Comparison of ENCODE assay signal across 8 mouse cellular contexts in the genomic region with DNA sequence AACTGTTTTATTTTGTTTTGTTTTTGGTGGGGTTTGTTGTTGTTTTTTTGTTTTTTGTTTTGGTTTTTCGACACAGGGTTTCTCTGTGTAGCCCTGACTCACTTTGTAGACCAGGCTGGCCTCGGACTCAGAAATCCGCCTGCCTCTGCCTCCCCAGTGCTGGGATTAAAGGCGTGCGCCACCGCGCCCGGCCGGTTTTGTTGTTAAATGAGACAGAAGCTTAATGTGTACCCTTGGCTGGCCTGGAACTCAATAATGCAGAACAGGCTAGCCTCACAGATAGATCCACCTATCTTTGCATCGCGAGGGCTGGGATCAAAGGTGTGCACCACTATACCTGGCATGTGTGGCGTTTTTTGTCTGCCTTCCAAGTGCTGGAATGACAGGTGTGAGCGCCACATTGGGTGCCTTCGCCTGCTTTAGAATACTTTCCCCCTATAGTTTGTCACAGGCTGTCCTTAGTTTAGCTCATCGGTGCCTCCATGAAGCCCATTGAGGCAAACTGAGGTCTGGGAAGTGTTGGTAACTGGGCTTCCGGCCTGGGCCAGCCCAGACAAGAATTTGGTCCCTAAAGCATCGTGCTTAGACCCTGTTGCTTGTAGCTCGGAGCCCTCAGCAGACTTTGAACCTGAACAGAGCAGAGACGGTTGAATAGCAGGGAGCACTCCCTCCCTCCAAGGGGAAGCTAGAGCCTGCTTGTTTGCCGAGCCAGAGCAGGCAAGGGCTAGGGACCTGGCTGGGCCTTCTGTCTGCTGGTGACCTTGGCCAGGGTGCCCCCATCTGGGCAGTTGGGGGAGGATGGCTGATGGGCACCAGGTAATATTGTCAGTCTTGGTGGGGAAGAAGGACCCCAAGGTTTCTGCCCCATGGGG. TPM values are rescaled to one million over a fixed set of nuclear protein-coding genes. Genes with fewer than 3 reads are reported as not detected.
DNase-seq lines count a peak whose midpoint lies in the region; ATAC-seq lines count a peak whose summit lies in the region.

No protein-coding gene starts in this region.

- H3K27me3 ChIP-seq in lung, embryonic 16.5 days (ENCODE audit: control insufficient read depth, insufficient read depth, low read depth, low read length): no peaks in the 10 kb centered on the region
- peaks cover 13% of the 10 kb centered on the region for H3K27me3 ChIP-seq in forebrain, embryonic 13.5 days
- H3K27me3 ChIP-seq in neural tube, embryonic 12.5 days (replicated peaks): peaks cover 8% of the 10 kb centered on the region; the same call in 1 of the 2 replicates

- WGBS in lung, embryonic 16.5 days: 30% methylated on average over 20 of the region's 20 CpGs
- WGBS in forebrain, embryonic 13.5 days: 42% methylated on average over 20 of the region's 20 CpGs
- 45% methylated on average over 20 of the region's 20 CpGs for WGBS in neural tube, embryonic 12.5 days

- peak overlapping the region; percentile 61 for H3K4me2 ChIP-seq in lung, embryonic 16.5 days (ENCODE audit: low read depth, low read length)
- H3K4me2 ChIP-seq in forebrain, embryonic 13.5 days: peak overlapping the region; percentile 68
- H3K4me2 ChIP-seq in neural tube, embryonic 12.5 days (replicated peaks): peak overlapping the region; percentile 67

- no peak for DNase-seq in lung, postnatal 10 days
- peak; percentile 55 for DNase-seq in kidney, postnatal 10 days
- no peak for DNase-seq in left cerebral cortex, postnatal 36 days (ENCODE audit: low spot score in 2 of 2)
- no peak for DNase-seq in spleen, postnatal 4 days (ENCODE audit: low spot score in 2 of 2)
- no peak for DNase-seq in adrenal gland, postnatal 4 days (ENCODE audit: low spot score in 2 of 2)

- ATAC-seq in lung, embryonic 16.5 days (ENCODE audit: low read depth): no peak
- ATAC-seq in forebrain, embryonic 13.5 days: no peak
- no peak for ATAC-seq in neural tube, embryonic 12.5 days (ENCODE audit: low FRiP score, low read depth)

- peak overlapping the region; percentile 87 for H3K9ac ChIP-seq in lung, embryonic 16.5 days (ENCODE audit: low read length)
- peak overlapping the region; percentile 85 for H3K9ac ChIP-seq in forebrain, embryonic 13.5 days
- H3K9ac ChIP-seq in neural tube, embryonic 12.5 days: peak overlapping the region; percentile 88

- H3K9me3 ChIP-seq in lung, embryonic 16.5 days (ENCODE audit: control insufficient read depth, low read length): no peaks in the 10 kb centered on the region
- H3K9me3 ChIP-seq in forebrain, embryonic 13.5 days (replicated peaks): no peaks in the 10 kb centered on the region
- H3K9me3 ChIP-seq in neural tube, embryonic 12.5 days: no peaks in the 10 kb centered on the region

- peaks cover 14% of the 10 kb centered on the region for H3K36me3 ChIP-seq in lung, embryonic 16.5 days (ENCODE audit: control insufficient read depth, insufficient read depth, low read length)
- H3K36me3 ChIP-seq in forebrain, embryonic 13.5 days (ENCODE audit: poor library complexity, severe bottlenecking): peaks cover 38% of the 10 kb centered on the region
- H3K36me3 ChIP-seq in neural tube, embryonic 12.5 days: peaks cover 37% of the 10 kb centered on the region

- H3K4me3 ChIP-seq in lung, embryonic 16.5 days (ENCODE audit: low read length): peak overlapping the region; percentile 88
- H3K4me3 ChIP-seq in forebrain, embryonic 13.5 days: peak overlapping the region; percentile 84
- H3K4me3 ChIP-seq in neural tube, embryonic 12.5 days: peak overlapping the region; percentile 89

- intact Hi-C loops in left cerebral cortex, postnatal 36 days (cut with DNase I): loop anchor here (10.0 kb wide), 1 partner anchor 55 kb away; no protein-coding TSS in a partner anchor

- H3K4me1 ChIP-seq in lung, embryonic 16.5 days (replicated peaks; ENCODE audit: control insufficient read depth, insufficient read depth, low read length): peaks cover 21% of the 10 kb centered on the region
- peaks cover 45% of the 10 kb centered on the region for H3K4me1 ChIP-seq in forebrain, embryonic 13.5 days
- H3K4me1 ChIP-seq in neural tube, embryonic 12.5 days: peaks cover 36% of the 10 kb centered on the region

- no peak overlapping the region for H3K27ac ChIP-seq in lung, embryonic 16.5 days (ENCODE audit: low read length)
- no peak overlapping the region for H3K27ac ChIP-seq in forebrain, embryonic 13.5 days
- no peak overlapping the region for H3K27ac ChIP-seq in neural tube, embryonic 12.5 days

RNA-seq across cellular contexts. Expression of gene Pheta1, which starts 0.9 kb away (rescaled TPM):
- 23.0 and 23.2 TPM in 2 replicates for polyA plus RNA-seq in lung, embryonic 16.5 days (2015; fragmentation: Nextera tagmentation; extraction: Ambion mirVana)
- 46.8 and 50.7 TPM in 2 replicates for polyA plus RNA-seq in forebrain, embryonic 13.5 days (2015; fragmentation: Nextera tagmentation; extraction: Ambion mirVana)
- polyA plus RNA-seq in neural tube, embryonic 12.5 days (2016; fragmentation: Nextera tagmentation; extraction: Ambion mirVana): 47.1 and 49.8 TPM in 2 replicates
- total RNA-seq in left cerebral cortex, postnatal 36 days (2021): 10 to 100 TPM in 1 of 2 experiments, 1 to 10 TPM in 1; 9.1 to 11.4 TPM
- 10 to 100 TPM; 12.8 to 13.6 TPM for total RNA-seq in adrenal gland, postnatal 4 days (2021)

RNA-seq across cellular contexts. Expression of gene Sh2b3, which starts 12.3 kb away (rescaled TPM):
- polyA plus RNA-seq in lung, embryonic 16.5 days (2015; fragmentation: Nextera tagmentation; extraction: Ambion mirVana): 15.9 and 16.9 TPM in 2 replicates
- 4.7 and 4.8 TPM in 2 replicates for polyA plus RNA-seq in forebrain, embryonic 13.5 days (2015; fragmentation: Nextera tagmentation; extraction: Ambion mirVana)
- 11.3 and 12.9 TPM in 2 replicates for polyA plus RNA-seq in neural tube, embryonic 12.5 days (2016; fragmentation: Nextera tagmentation; extraction: Ambion mirVana)
- 10 to 100 TPM; 22.0 to 22.5 TPM for total RNA-seq in left cerebral cortex, postnatal 36 days (2021)
- total RNA-seq in adrenal gland, postnatal 4 days (2021): 10 to 100 TPM; 49.7 to 54.1 TPM
